Mouse (Mus musculus): ENCODE results near the gene Gp1bb. TPM values are rescaled to one million over a fixed set of nuclear protein-coding genes. Genes with fewer than 3 reads are reported as not detected.

The Gp1bb gene
- polyA plus RNA-seq, 1 experiment from 2014 or later: 1.3 TPM

GRCm38 (mm10) chr16:18623751-18624540 is 1.7 kb upstream of the Gp1bb start:
- Histone ChIP-seq H3K4me3 (ENCODE audit: low read length) (no peak overlapping the region), H3K4me2 (replicated peaks; ENCODE audit: low read depth, low read length) (no peak overlapping the region), H3K9ac (replicated peaks; ENCODE audit: low read length) (no peak overlapping the region), H3K27ac (ENCODE audit: low read length) (no peak overlapping the region), H3K9me3 (ENCODE audit: low read length) (no peaks in the 10 kb centered on the region), H3K4me1 (ENCODE audit: insufficient read depth, low read length) (peaks cover 32% of the 10 kb centered on the region), H3K27me3 (ENCODE audit: insufficient read depth, low read length) (peaks cover 91% of the 10 kb centered on the region), H3K36me3 (ENCODE audit: insufficient read depth, low read length) (no peaks in the 10 kb centered on the region; the same call in 1 of the 2 replicates)
- 66% methylated on average over 15 of the region's 15 CpGs for WGBS
- ATAC-seq (ENCODE audit: low FRiP score, low TSS enrichment): no peak

GRCm38 (mm10) chr16:18622916-18623750 is 930 bp upstream of the Gp1bb start:
- no peak overlapping the region for H3K27ac ChIP-seq (ENCODE audit: low read length)
- no peak overlapping the region for H3K4me2 ChIP-seq (replicated peaks; ENCODE audit: low read depth, low read length)
- ATAC-seq (ENCODE audit: low FRiP score, low TSS enrichment): no peak
- no peak overlapping the region for H3K9ac ChIP-seq (replicated peaks; ENCODE audit: low read length)
- peaks cover 29% of the 10 kb centered on the region for H3K4me1 ChIP-seq (ENCODE audit: insufficient read depth, low read length)
- H3K36me3 ChIP-seq (ENCODE audit: insufficient read depth, low read length): no peaks in the 10 kb centered on the region; the same call in 1 of the 2 replicates
- no peak overlapping the region for H3K4me3 ChIP-seq (ENCODE audit: low read length)
- H3K27me3 ChIP-seq (ENCODE audit: insufficient read depth, low read length): peaks cover 99% of the 10 kb centered on the region
- H3K9me3 ChIP-seq (ENCODE audit: low read length): no peaks in the 10 kb centered on the region
- WGBS: 42% methylated on average over 29 of the region's 29 CpGs

- Histone ChIP-seq H3K27ac (ENCODE audit: low read length) (no peak overlapping the region), H3K36me3 (ENCODE audit: insufficient read depth, low read length) (no peaks in the 10 kb centered on the region; the same call in 1 of the 2 replicates), H3K27me3 (ENCODE audit: insufficient read depth, low read length) (peaks cover 91% of the 10 kb centered on the region), H3K4me1 (ENCODE audit: insufficient read depth, low read length) (peaks cover 35% of the 10 kb centered on the region), H3K9me3 (ENCODE audit: low read length) (no peaks in the 10 kb centered on the region), H3K4me3 (ENCODE audit: low read length) (peak overlapping the region; percentile 51), H3K4me2 (replicated peaks; ENCODE audit: low read depth, low read length) (peak overlapping the region; percentile 84), H3K9ac (replicated peaks; ENCODE audit: low read length) (no peak overlapping the region)
- ATAC-seq (ENCODE audit: low FRiP score, low TSS enrichment): no peak
- WGBS: 7% methylated on average over 38 of the region's 38 CpGs
These were observed 721 bp downstream of the Gp1bb start for GRCm38 (mm10) chr16:18621362-18622001.

GRCm38 (mm10) chr16:18620601-18621361 is 1.4 kb downstream of the Gp1bb start:
- whole genome bisulfite sequencing: under 1% methylated on average over 73 of the region's 74 CpGs
- Histone ChIP-seq H3K4me1 (ENCODE audit: insufficient read depth, low read length) (peaks cover 28% of the 10 kb centered on the region), H3K27me3 (ENCODE audit: insufficient read depth, low read length) (peaks cover 90% of the 10 kb centered on the region), H3K4me3 (ENCODE audit: low read length) (peak overlapping the region; percentile 51), H3K9ac (replicated peaks; ENCODE audit: low read length) (no peak overlapping the region), H3K9me3 (ENCODE audit: low read length) (no peaks in the 10 kb centered on the region), H3K4me2 (replicated peaks; ENCODE audit: low read depth, low read length) (peak overlapping the region; percentile 84), H3K36me3 (ENCODE audit: insufficient read depth, low read length) (no peaks in the 10 kb centered on the region; the same call in 1 of the 2 replicates), H3K27ac (ENCODE audit: low read length) (no peak overlapping the region)
- ATAC-seq (ENCODE audit: low FRiP score, low TSS enrichment): no peak

- H3K4me1 ChIP-seq (ENCODE audit: insufficient read depth, low read length): peaks cover 27% of the 10 kb centered on the region
- no peak overlapping the region for H3K9ac ChIP-seq (replicated peaks; ENCODE audit: low read length)
- peak overlapping the region; percentile 84 for H3K4me2 ChIP-seq (replicated peaks; ENCODE audit: low read depth, low read length)
- H3K4me3 ChIP-seq (ENCODE audit: low read length): peak overlapping the region; percentile 51
- peaks cover 88% of the 10 kb centered on the region for H3K27me3 ChIP-seq (ENCODE audit: insufficient read depth, low read length)
- no peaks in the 10 kb centered on the region; the same call in 1 of the 2 replicates for H3K36me3 ChIP-seq (ENCODE audit: insufficient read depth, low read length)
- ATAC-seq (ENCODE audit: low FRiP score, low TSS enrichment): no peak
- H3K27ac ChIP-seq (ENCODE audit: low read length): no peak overlapping the region
- 41% methylated on average over 6 of the region's 6 CpGs for WGBS
- no peaks in the 10 kb centered on the region for H3K9me3 ChIP-seq (ENCODE audit: low read length)
These were observed 2.0 kb downstream of the Gp1bb start for GRCm38 (mm10) chr16:18620201-18620600.

GRCm38 (mm10) chr16:18619110-18619509 is 3.1 kb downstream of the Gp1bb start:
- 71% methylated on average over 4 of the region's 4 CpGs for WGBS
- Histone ChIP-seq H3K27me3 (ENCODE audit: insufficient read depth, low read length) (peaks cover 86% of the 10 kb centered on the region), H3K4me2 (replicated peaks; ENCODE audit: low read depth, low read length) (no peak overlapping the region), H3K9ac (replicated peaks; ENCODE audit: low read length) (no peak overlapping the region), H3K36me3 (ENCODE audit: insufficient read depth, low read length) (no peaks in the 10 kb centered on the region; the same call in 1 of the 2 replicates), H3K4me3 (ENCODE audit: low read length) (no peak overlapping the region), H3K27ac (ENCODE audit: low read length) (no peak overlapping the region), H3K4me1 (ENCODE audit: insufficient read depth, low read length) (peaks cover 27% of the 10 kb centered on the region), H3K9me3 (ENCODE audit: low read length) (no peaks in the 10 kb centered on the region)
- no peak for ATAC-seq (ENCODE audit: low FRiP score, low TSS enrichment)

GRCm38 (mm10) chr16:18618297-18618696 is 3.9 kb downstream of the Gp1bb start:
- no peak overlapping the region for H3K4me3 ChIP-seq (ENCODE audit: low read length)
- 45% methylated on average over 2 of the region's 2 CpGs for WGBS
- H3K9ac ChIP-seq (replicated peaks; ENCODE audit: low read length): no peak overlapping the region
- no peaks in the 10 kb centered on the region for H3K9me3 ChIP-seq (ENCODE audit: low read length)
- peaks cover 85% of the 10 kb centered on the region for H3K27me3 ChIP-seq (ENCODE audit: insufficient read depth, low read length)
- H3K4me1 ChIP-seq (ENCODE audit: insufficient read depth, low read length): peaks cover 30% of the 10 kb centered on the region
- H3K4me2 ChIP-seq (replicated peaks; ENCODE audit: low read depth, low read length): no peak overlapping the region
- no peaks in the 10 kb centered on the region; the same call in 1 of the 2 replicates for H3K36me3 ChIP-seq (ENCODE audit: insufficient read depth, low read length)
- peak; percentile 20; the same call in 1 of the 2 replicates for ATAC-seq (ENCODE audit: low FRiP score, low TSS enrichment)
- H3K27ac ChIP-seq (ENCODE audit: low read length): no peak overlapping the region

GRCm38 (mm10) chr16:18617370-18618065 is 4.7 kb downstream of the Gp1bb start:
- Histone ChIP-seq H3K27ac (ENCODE audit: low read length) (no peak overlapping the region), H3K4me2 (replicated peaks; ENCODE audit: low read depth, low read length) (peak overlapping the region; percentile 41), H3K27me3 (ENCODE audit: insufficient read depth, low read length) (peaks cover 77% of the 10 kb centered on the region), H3K4me1 (ENCODE audit: insufficient read depth, low read length) (peaks cover 37% of the 10 kb centered on the region), H3K4me3 (ENCODE audit: low read length) (peak overlapping the region; percentile 16), H3K9me3 (ENCODE audit: low read length) (no peaks in the 10 kb centered on the region), H3K36me3 (ENCODE audit: insufficient read depth, low read length) (no peaks in the 10 kb centered on the region), H3K9ac (replicated peaks; ENCODE audit: low read length) (no peak overlapping the region)
- under 1% methylated on average over 27 of the region's 27 CpGs for WGBS
- ATAC-seq (ENCODE audit: low FRiP score, low TSS enrichment): peak; percentile 61

Measured in kidney, embryonic 16.5 days (tissue).